Mouse (Mus musculus): ENCODE measurements around the gene Clspn.

Gene Clspn

GRCm38 (mm10) chr4:126542838-126543237, 13.9 kb upstream of the Clspn start:
- H3K27me3 ChIP-seq (ENCODE audit: control insufficient read depth, insufficient read depth, low read length, poor library complexity, severe bottlenecking), result no peaks in the 10 kb centered on the region
- no peak for DNase-seq (ENCODE audit: low read depth, low spot score)
- H3K36me3 ChIP-seq (ENCODE audit: control insufficient read depth, insufficient read depth, low read length, poor library complexity, severe bottlenecking), result no peaks in the 10 kb centered on the region

DNA sequence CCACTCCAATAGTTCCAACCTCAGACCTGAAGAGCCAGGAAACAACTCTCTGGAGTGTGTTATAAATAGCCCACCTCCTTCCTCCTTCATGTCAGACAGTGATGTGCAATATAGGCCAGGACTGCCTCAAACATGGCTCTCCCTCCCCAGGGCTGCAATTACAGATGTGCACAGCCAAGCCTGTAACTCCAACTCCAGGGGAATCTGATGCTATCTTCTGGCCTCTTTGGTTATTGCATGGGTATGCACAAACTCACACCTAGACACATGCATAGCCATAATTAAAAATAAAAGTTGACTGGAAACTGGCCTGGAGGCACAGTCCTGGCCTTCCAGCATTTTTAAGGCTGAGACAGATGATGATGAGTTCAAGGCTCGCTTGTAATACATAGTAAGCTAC, 11.7 kb upstream of the Clspn start:
- no peaks in the 10 kb centered on the region for H3K27me3 ChIP-seq (ENCODE audit: control insufficient read depth, insufficient read depth, low read length, poor library complexity, severe bottlenecking)
- DNase-seq (ENCODE audit: low read depth, low spot score), result no peak
- no peaks in the 10 kb centered on the region for H3K36me3 ChIP-seq (ENCODE audit: control insufficient read depth, insufficient read depth, low read length, poor library complexity, severe bottlenecking)

GRCm38 (mm10) chr4:126545703-126546102, 11.0 kb upstream of the Clspn start:
- DNase-seq (ENCODE audit: low read depth, low spot score), result no peak
- Histone ChIP-seq H3K36me3 (ENCODE audit: control insufficient read depth, insufficient read depth, low read length, poor library complexity, severe bottlenecking) (no peaks in the 10 kb centered on the region), H3K27me3 (ENCODE audit: control insufficient read depth, insufficient read depth, low read length, poor library complexity, severe bottlenecking) (no peaks in the 10 kb centered on the region)

DNA sequence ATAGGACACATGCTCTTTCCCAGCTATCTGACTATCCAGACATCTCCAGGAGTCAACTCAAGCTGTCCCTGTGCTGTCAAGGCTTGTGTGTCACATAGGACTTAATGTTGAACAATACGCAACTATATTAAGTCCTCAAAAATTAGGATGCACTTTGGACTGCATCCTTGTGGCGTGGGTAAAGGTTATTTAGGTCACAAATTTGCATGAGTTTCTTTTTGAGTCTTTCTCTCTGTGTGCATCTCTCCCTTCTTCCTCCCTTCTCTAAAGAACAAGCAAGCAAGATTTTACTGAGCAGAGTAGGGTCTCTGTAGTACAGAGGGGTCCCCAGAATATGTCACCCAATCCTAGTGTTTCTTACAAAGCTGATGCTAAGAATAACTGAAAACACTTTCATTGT, 10.6 kb upstream of the Clspn start:
- H3K36me3 ChIP-seq (ENCODE audit: control insufficient read depth, insufficient read depth, low read length, poor library complexity, severe bottlenecking), result no peaks in the 10 kb centered on the region
- no peaks in the 10 kb centered on the region for H3K27me3 ChIP-seq (ENCODE audit: control insufficient read depth, insufficient read depth, low read length, poor library complexity, severe bottlenecking)
- DNase-seq (ENCODE audit: low read depth, low spot score), result no peak

DNA sequence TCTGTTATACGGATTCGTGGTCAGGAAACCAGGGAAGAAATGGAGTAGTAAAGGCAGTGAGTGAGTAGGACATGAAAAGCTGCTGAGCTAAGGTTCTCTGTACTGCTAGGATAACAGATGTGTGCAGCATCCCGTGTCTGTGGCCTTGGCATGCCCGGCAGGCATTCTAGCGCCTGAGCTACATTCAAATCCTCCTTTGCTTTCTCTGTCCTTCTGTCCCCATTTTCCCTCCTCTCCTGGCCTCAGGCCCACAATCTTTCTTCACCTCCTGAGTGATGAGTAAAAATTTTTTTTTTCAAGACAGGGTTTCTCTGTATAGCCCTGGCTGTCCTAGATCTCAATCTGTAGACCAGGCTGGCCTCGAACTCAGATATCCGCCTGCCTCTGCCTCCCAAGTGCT, 4.6 kb upstream of the Clspn start:
- H3K27me3 ChIP-seq (ENCODE audit: control insufficient read depth, insufficient read depth, low read length, poor library complexity, severe bottlenecking), result no peaks in the 10 kb centered on the region
- no peak for DNase-seq (ENCODE audit: low read depth, low spot score)

DNA sequence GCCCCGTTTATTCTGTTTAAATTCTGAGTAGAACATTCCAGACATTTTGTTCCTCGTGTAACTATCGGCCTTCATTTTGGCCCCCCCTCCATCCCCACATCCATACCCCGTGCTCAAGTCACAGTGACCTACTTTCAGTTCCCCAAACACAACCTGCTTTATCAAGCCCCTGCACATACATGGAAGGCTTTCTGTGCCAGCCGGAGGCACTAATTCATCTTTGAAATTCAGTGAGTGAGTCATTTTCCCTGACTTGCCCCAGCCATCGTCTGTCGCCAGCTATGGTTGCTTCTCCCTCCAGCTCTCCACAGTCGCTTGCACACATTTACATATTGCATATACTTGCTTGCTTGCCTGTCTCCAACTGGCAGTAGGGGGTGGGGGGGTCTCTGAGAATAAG, 3.6 kb upstream of the Clspn start:
- Histone ChIP-seq H3K27me3 (ENCODE audit: control insufficient read depth, insufficient read depth, low read length, poor library complexity, severe bottlenecking) (no peaks in the 10 kb centered on the region), H3K36me3 (ENCODE audit: control insufficient read depth, insufficient read depth, low read length, poor library complexity, severe bottlenecking) (no peaks in the 10 kb centered on the region)
- peak; percentile 73 for DNase-seq (ENCODE audit: low read depth, low spot score)

More for the DNA sequence above, 4.6 kb upstream of the Clspn start:
- no peaks in the 10 kb centered on the region for H3K36me3 ChIP-seq (ENCODE audit: control insufficient read depth, insufficient read depth, low read length, poor library complexity, severe bottlenecking)

DNA sequence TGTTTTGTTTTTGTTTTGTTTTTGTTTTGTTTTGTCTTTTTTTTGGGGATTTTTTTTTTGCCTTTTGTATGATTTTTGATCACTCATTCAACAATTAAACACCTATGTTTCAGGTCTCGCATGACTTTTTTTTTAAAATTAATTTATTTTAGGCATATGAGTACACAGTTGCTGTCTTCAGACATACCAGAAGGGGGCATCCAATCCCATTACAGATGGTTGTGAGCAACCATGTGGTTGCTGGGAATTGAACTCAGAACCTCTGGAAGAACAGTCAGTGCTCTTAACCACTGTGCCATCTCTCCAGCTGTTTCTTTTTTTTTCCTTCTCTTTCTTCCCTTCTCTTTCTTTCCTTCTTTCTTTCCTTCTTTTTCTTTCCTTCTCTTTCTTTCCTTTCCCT, 3.0 kb upstream of the Clspn start:
- H3K36me3 ChIP-seq (ENCODE audit: control insufficient read depth, insufficient read depth, low read length, poor library complexity, severe bottlenecking), result no peaks in the 10 kb centered on the region
- DNase-seq (ENCODE audit: low read depth, low spot score), result peak; percentile 25
- no peaks in the 10 kb centered on the region for H3K27me3 ChIP-seq (ENCODE audit: control insufficient read depth, insufficient read depth, low read length, poor library complexity, severe bottlenecking)

- no peaks in the 10 kb centered on the region for H3K36me3 ChIP-seq (ENCODE audit: control insufficient read depth, insufficient read depth, low read length, poor library complexity, severe bottlenecking)
- no peaks in the 10 kb centered on the region for H3K27me3 ChIP-seq (ENCODE audit: control insufficient read depth, insufficient read depth, low read length, poor library complexity, severe bottlenecking)
- DNase-seq (ENCODE audit: low read depth, low spot score), result peak; percentile 82
Measured at GRCm38 (mm10) chr4:126554462-126554861, 2.3 kb upstream of the Clspn start.

GRCm38 (mm10) chr4:126563798-126564197, 7.1 kb downstream of the Clspn start:
- Histone ChIP-seq H3K27me3 (ENCODE audit: control insufficient read depth, insufficient read depth, low read length, poor library complexity, severe bottlenecking) (no peaks in the 10 kb centered on the region), H3K36me3 (ENCODE audit: control insufficient read depth, insufficient read depth, low read length, poor library complexity, severe bottlenecking) (no peaks in the 10 kb centered on the region)
- no peak for DNase-seq (ENCODE audit: low read depth, low spot score)

DNA sequence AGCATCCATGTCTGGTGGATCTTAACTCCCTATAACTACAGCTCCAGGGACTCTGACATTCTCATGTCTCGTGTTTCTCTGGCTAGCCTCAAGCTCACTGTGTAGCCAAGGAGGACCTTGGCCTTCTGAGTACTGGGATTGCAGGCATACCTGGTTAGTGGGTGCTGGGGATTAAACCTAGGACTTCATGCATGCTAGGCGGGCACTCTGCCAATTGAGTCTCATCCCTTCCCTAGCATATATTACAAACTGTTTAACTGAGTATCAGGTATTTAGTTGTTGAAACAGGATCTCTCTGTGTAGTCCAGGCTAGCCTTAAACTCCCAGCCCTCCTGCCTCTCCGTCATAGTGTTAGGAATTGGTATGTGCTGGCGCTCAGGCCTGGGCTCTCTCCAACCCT, 10.5 kb downstream of the Clspn start:
- no peak for DNase-seq (ENCODE audit: low read depth, low spot score)
- Histone ChIP-seq H3K36me3 (ENCODE audit: control insufficient read depth, insufficient read depth, low read length, poor library complexity, severe bottlenecking) (no peaks in the 10 kb centered on the region), H3K27me3 (ENCODE audit: control insufficient read depth, insufficient read depth, low read length, poor library complexity, severe bottlenecking) (no peaks in the 10 kb centered on the region)

DNA sequence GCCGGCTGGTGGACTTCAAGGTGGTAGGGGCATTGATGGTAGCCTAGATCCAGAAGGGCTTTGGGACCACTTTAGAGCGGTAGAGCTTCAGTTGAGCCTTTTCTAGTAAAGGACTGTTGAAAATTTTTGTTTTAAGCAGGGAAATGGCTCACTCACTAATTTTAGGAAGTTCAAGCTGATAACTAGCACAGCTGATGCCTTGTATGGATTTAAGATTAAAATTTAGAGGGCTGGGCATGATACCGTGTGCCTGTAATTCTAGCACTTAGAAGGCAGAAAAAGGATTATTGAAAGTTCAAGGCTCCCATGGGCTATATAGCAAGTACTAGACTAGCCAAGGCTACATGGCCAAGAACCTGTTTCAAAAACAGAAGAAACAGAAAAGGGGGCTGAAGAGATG, 13.0 kb downstream of the Clspn start:
- H3K27me3 ChIP-seq (ENCODE audit: control insufficient read depth, insufficient read depth, low read length, poor library complexity, severe bottlenecking), result no peaks in the 10 kb centered on the region

DNA sequence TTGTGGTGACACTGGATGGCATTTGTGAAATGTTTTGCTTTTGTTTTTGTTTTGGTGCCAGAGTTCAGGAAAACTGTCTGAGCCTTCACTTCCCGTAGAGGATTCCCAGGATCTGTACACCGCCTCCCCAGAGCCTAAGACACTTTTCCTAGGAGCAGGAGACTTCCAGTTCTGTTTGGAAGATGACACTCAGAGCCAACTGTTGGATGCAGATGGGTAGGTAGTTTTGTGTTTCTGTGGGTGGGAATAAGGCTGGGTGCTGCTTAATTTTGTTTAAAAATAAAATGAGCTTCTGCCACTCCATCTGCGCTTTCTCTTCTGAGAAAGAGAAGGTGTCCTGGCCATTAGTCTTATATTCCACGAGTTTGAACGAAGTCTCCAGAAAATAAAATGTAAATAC, 19.5 kb downstream of the Clspn start:
- Histone ChIP-seq H3K27me3 (ENCODE audit: control insufficient read depth, insufficient read depth, low read length, poor library complexity, severe bottlenecking) (no peaks in the 10 kb centered on the region), H3K36me3 (ENCODE audit: control insufficient read depth, insufficient read depth, low read length, poor library complexity, severe bottlenecking) (no peaks in the 10 kb centered on the region)

More for the DNA sequence above, 13.0 kb downstream of the Clspn start:
- no peak for DNase-seq (ENCODE audit: low read depth, low spot score)
- H3K36me3 ChIP-seq (ENCODE audit: control insufficient read depth, insufficient read depth, low read length, poor library complexity, severe bottlenecking), result no peaks in the 10 kb centered on the region

GRCm38 (mm10) chr4:126577920-126578319, 21.2 kb downstream of the Clspn start:
- DNase-seq (ENCODE audit: low read depth, low spot score), result no peak
- H3K36me3 ChIP-seq (ENCODE audit: control insufficient read depth, insufficient read depth, low read length, poor library complexity, severe bottlenecking), result no peaks in the 10 kb centered on the region
- H3K27me3 ChIP-seq (ENCODE audit: control insufficient read depth, insufficient read depth, low read length, poor library complexity, severe bottlenecking), result no peaks in the 10 kb centered on the region

More for the DNA sequence above, 19.5 kb downstream of the Clspn start:
- no peak for DNase-seq (ENCODE audit: low read depth, low spot score)

- H3K27me3 ChIP-seq (ENCODE audit: control insufficient read depth, insufficient read depth, low read length, poor library complexity, severe bottlenecking), result no peaks in the 10 kb centered on the region
- no peak for DNase-seq (ENCODE audit: low read depth, low spot score)
- H3K36me3 ChIP-seq (ENCODE audit: control insufficient read depth, insufficient read depth, low read length, poor library complexity, severe bottlenecking), result no peaks in the 10 kb centered on the region
Measured at GRCm38 (mm10) chr4:126579077-126579476, 22.3 kb downstream of the Clspn start.

GRCm38 (mm10) chr4:126585739-126586138, 29.0 kb downstream of the Clspn start:
- Histone ChIP-seq H3K27me3 (ENCODE audit: control insufficient read depth, insufficient read depth, low read length, poor library complexity, severe bottlenecking) (no peaks in the 10 kb centered on the region), H3K36me3 (ENCODE audit: control insufficient read depth, insufficient read depth, low read length, poor library complexity, severe bottlenecking) (0 out of 2 replicates have a peak, but pooled peaks cover 2% of the 10 kb centered on the region)
- DNase-seq (ENCODE audit: low read depth, low spot score), result no peak

DNA sequence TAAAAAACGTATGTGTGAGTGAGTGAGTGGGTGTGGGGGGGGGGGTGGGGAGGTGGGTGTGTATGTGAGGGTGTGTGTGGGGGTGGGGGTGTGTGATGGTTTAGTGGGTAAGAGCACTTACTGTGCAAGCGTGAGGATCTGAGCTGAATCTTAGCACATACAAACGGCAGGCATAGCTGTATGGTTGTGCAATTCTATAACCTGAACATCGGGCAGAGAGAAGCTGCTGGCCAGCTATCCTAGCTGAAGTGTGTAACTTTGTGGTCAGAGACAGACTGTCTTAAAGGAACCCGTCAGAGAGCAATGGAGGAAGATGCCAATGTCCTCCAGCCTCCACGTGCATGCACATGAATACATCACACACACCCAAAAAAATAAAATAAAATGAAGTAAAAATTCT, 35.3 kb downstream of the Clspn start:
- no peak for DNase-seq (ENCODE audit: low read depth, low spot score)

More for the DNA sequence above, 35.3 kb downstream of the Clspn start:
- no peaks in the 10 kb centered on the region for H3K36me3 ChIP-seq (ENCODE audit: control insufficient read depth, insufficient read depth, low read length, poor library complexity, severe bottlenecking)
- no peaks in the 10 kb centered on the region for H3K27me3 ChIP-seq (ENCODE audit: control insufficient read depth, insufficient read depth, low read length, poor library complexity, severe bottlenecking)
